Mouse (Mus musculus) yolk sac, embryonic 10.5 days (tissue): Measurements from ENCODE around the gene Mfng.

Experiments used
- DNase-seq: peaks from one replicate; pipeline ENCODE4 v3.0.0-alpha.2; 2017; ENCODE audit warnings: low spot score

Gene Mfng

GRCm38 (mm10) chr15:78715856-78716255, 57.4 kb downstream of the Mfng start:
- DNase-seq, result no peak

- no peak for DNase-seq
These were observed 59.5 kb downstream of the Mfng start for GRCm38 (mm10) chr15:78713751-78714150.

- peak; percentile 23 for DNase-seq
These were observed 60.7 kb downstream of the Mfng start for GRCm38 (mm10) chr15:78712335-78713258.

- no peak for DNase-seq
These were observed 61.3 kb downstream of the Mfng start for GRCm38 (mm10) chr15:78711935-78712334.

- no peak for DNase-seq
These were observed 62.6 kb downstream of the Mfng start for GRCm38 (mm10) chr15:78710634-78711033.

GRCm38 (mm10) chr15:78709767-78710166, 63.5 kb downstream of the Mfng start:
- no peak for DNase-seq

GRCm38 (mm10) chr15:78706630-78707029, 66.6 kb downstream of the Mfng start:
- no peak for DNase-seq
